In genomic region chr5:8112246-8112645, GRCm38 (mm10) we compare ENCODE assay signal across 26 mouse cellular contexts.
A peak's percentile ranks its signal among the peaks of the same experiment; 100 is the strongest.
DNase-seq lines count a peak whose midpoint lies in the region; ATAC-seq lines count a peak whose summit lies in the region.
"Had no signal": no experiment of that assay in that cellular context is flagged by ENCODE, and none has a peak within 500 bp of the region (broad histone marks: within the 10 kb centered on the region; RNA-seq: fewer than 3 reads in every experiment).

No protein-coding gene starts in this region.

- no peak overlapping the region for H3K9ac ChIP-seq in hindbrain, embryonic 13.5 days
- H3K9ac ChIP-seq: forebrain, embryonic 15.5 days; intestine, embryonic 15.5 days; liver, embryonic 14.5 days; lung, embryonic 15.5 days; midbrain, embryonic 15.5 days; neural tube, embryonic 12.5 days had no signal

- no peak overlapping the region for H3K4me3 ChIP-seq in brown adipose tissue, adult 24 weeks (ENCODE audit: insufficient read depth, low read depth, low read length)
- no peak overlapping the region for H3K4me3 ChIP-seq in hindbrain, embryonic 13.5 days
- H3K4me3 ChIP-seq: forebrain, embryonic 15.5 days; intestine, embryonic 15.5 days; layer of hippocampus, adult 2 months; lung, embryonic 15.5 days; megakaryocyte, embryonic 14.5 days; midbrain, embryonic 15.5 days; neural tube, embryonic 12.5 days had no signal

- WGBS in hindbrain, embryonic 13.5 days, result 94% methylated on average over 5 of the region's 5 CpGs

- no peaks in the 10 kb centered on the region for H3K27me3 ChIP-seq in hindbrain, embryonic 13.5 days
- H3K27me3 ChIP-seq: forebrain, embryonic 15.5 days; intestine, embryonic 15.5 days; lung, embryonic 15.5 days; megakaryocyte, embryonic 14.5 days; midbrain, embryonic 15.5 days; neural tube, embryonic 12.5 days had no signal

- no peaks in the 10 kb centered on the region for H3K4me1 ChIP-seq in brown adipose tissue, adult 24 weeks (ENCODE audit: control insufficient read depth, insufficient read depth, insufficient read length, low read length)
- no peaks in the 10 kb centered on the region for H3K4me1 ChIP-seq in hindbrain, embryonic 13.5 days (replicated peaks)
- H3K4me1 ChIP-seq: intestine, embryonic 15.5 days; lung, embryonic 15.5 days; megakaryocyte, embryonic 14.5 days; midbrain, embryonic 15.5 days; neural tube, embryonic 12.5 days had no signal

- 0 out of 2 replicates have a peak overlapping the region, but pooled peaks have one; percentile 31 for H3K27ac ChIP-seq in brown adipose tissue, adult 24 weeks (replicated peaks; ENCODE audit: low read depth, low read length)
- H3K27ac ChIP-seq in hindbrain, embryonic 13.5 days, result no peak overlapping the region
- H3K27ac ChIP-seq: forebrain, embryonic 15.5 days; intestine, embryonic 15.5 days; layer of hippocampus, adult 2 months; liver, embryonic 14.5 days; lung, embryonic 15.5 days; midbrain, embryonic 15.5 days; neural tube, embryonic 12.5 days had no signal

- ATAC-seq in CD4-positive, CD25-positive, alpha-beta regulatory T cell, adult 4 months, result no peak
- ATAC-seq in hindbrain, embryonic 13.5 days (ENCODE audit: low FRiP score), result no peak
- ATAC-seq: forebrain, embryonic 15.5 days; hindbrain, embryonic 16.5 days; intestine, embryonic 15.5 days; midbrain, embryonic 15.5 days had no signal

- no peak overlapping the region for H3K4me2 ChIP-seq in hindbrain, embryonic 13.5 days
- H3K4me2 ChIP-seq: forebrain, embryonic 15.5 days; heart, embryonic 11.5 days; intestine, embryonic 15.5 days; lung, embryonic 15.5 days; midbrain, embryonic 15.5 days; neural tube, embryonic 12.5 days had no signal

- H3K9me3 ChIP-seq in hindbrain, embryonic 13.5 days, result no peaks in the 10 kb centered on the region
- H3K9me3 ChIP-seq: forebrain, embryonic 15.5 days; intestine, embryonic 15.5 days; lung, embryonic 15.5 days; megakaryocyte, embryonic 14.5 days; midbrain, embryonic 15.5 days; neural tube, embryonic 12.5 days had no signal

- H3K36me3 ChIP-seq in hindbrain, embryonic 13.5 days, result peaks cover 9% of the 10 kb centered on the region; the same call in 1 of the 2 replicates
- H3K36me3 ChIP-seq: forebrain, embryonic 15.5 days; intestine, embryonic 15.5 days; lung, embryonic 15.5 days; midbrain, embryonic 15.5 days; neural tube, embryonic 12.5 days had no signal

- DNase-seq in kidney, postnatal 10 days, result peak; percentile 6
- DNase-seq in kidney, postnatal 14 days, result no peak
- DNase-seq in cerebellum, adult 8-10 months, result peak; percentile 79
- DNase-seq in cerebellum, postnatal 36 days, result peak; percentile 80 to 82
- DNase-seq: B cell, adult 2 months; gastrocnemius, postnatal 10 days; heart, adult 11 months; kidney, adult 8-10 months; kidney, postnatal 25 days; layer of hippocampus, postnatal 36 days; lung, postnatal 36 days; thymus, adult 18-20 months; thymus, postnatal 36 days had no signal
